Mouse (Mus musculus): ENCODE results near the gene Tmem204.

Tmem204 gene

GRCm38 (mm10) chr17:25084835-25085385 lies 1.5 kb upstream of the Tmem204 start:
- peak; percentile 58 for DNase-seq (ENCODE audit: low read depth, low spot score)

- peak; percentile 25 for DNase-seq (ENCODE audit: low read depth, low spot score)
These were observed 504 bp downstream of the Tmem204 start for GRCm38 (mm10) chr17:25082887-25083286.

GRCm38 (mm10) chr17:25082081-25082847 lies 1.1 kb downstream of the Tmem204 start:
- DNase-seq (ENCODE audit: low read depth, low spot score): peak; percentile 59

GRCm38 (mm10) chr17:25080960-25081381 lies 2.4 kb downstream of the Tmem204 start:
- DNase-seq (ENCODE audit: low read depth, low spot score): peak; percentile 14

GRCm38 (mm10) chr17:25080210-25080609 lies 3.2 kb downstream of the Tmem204 start:
- DNase-seq (ENCODE audit: low read depth, low spot score): no peak

- DNase-seq (ENCODE audit: low read depth, low spot score): peak; percentile 10
These were observed 5.5 kb downstream of the Tmem204 start for GRCm38 (mm10) chr17:25077771-25078372.

GRCm38 (mm10) chr17:25076906-25077305 lies 6.5 kb downstream of the Tmem204 start:
- DNase-seq (ENCODE audit: low read depth, low spot score): no peak

GRCm38 (mm10) chr17:25068690-25069089 lies 14.7 kb downstream of the Tmem204 start:
- no peak for DNase-seq (ENCODE audit: low read depth, low spot score)

- no peak for DNase-seq (ENCODE audit: low read depth, low spot score)
These were observed 15.9 kb downstream of the Tmem204 start for GRCm38 (mm10) chr17:25067442-25067851.

GRCm38 (mm10) chr17:25066595-25066994 lies 16.8 kb downstream of the Tmem204 start:
- no peak for DNase-seq (ENCODE audit: low read depth, low spot score)

GRCm38 (mm10) chr17:25065189-25065588 lies 18.2 kb downstream of the Tmem204 start:
- DNase-seq (ENCODE audit: low read depth, low spot score): no peak

- DNase-seq (ENCODE audit: low read depth, low spot score): no peak
These were observed 19.0 kb downstream of the Tmem204 start for GRCm38 (mm10) chr17:25064351-25064750.

GRCm38 (mm10) chr17:25063872-25064271 lies 19.5 kb downstream of the Tmem204 start:
- DNase-seq (ENCODE audit: low read depth, low spot score): no peak

- DNase-seq (ENCODE audit: low read depth, low spot score): no peak
These were observed 20.1 kb downstream of the Tmem204 start for GRCm38 (mm10) chr17:25063261-25063660.

- no peak for DNase-seq (ENCODE audit: low read depth, low spot score)
These were observed 26.4 kb downstream of the Tmem204 start for GRCm38 (mm10) chr17:25057041-25057440.

- no peak for DNase-seq (ENCODE audit: low read depth, low spot score)
These were observed 30.1 kb downstream of the Tmem204 start for GRCm38 (mm10) chr17:25053274-25053673.

- no peak for DNase-seq (ENCODE audit: low read depth, low spot score)
These were observed 36.2 kb downstream of the Tmem204 start for GRCm38 (mm10) chr17:25047143-25047542.

- DNase-seq (ENCODE audit: low read depth, low spot score): no peak
These were observed 38.1 kb downstream of the Tmem204 start for GRCm38 (mm10) chr17:25045281-25045680.

- DNase-seq (ENCODE audit: low read depth, low spot score): no peak
These were observed 38.5 kb downstream of the Tmem204 start for GRCm38 (mm10) chr17:25044879-25045278.

GRCm38 (mm10) chr17:25036183-25036582 lies 47.2 kb downstream of the Tmem204 start:
- peak; percentile 38 for DNase-seq (ENCODE audit: low read depth, low spot score)

- peak; percentile 89 for DNase-seq (ENCODE audit: low read depth, low spot score)
These were observed 66.9 kb downstream of the Tmem204 start for GRCm38 (mm10) chr17:25016292-25017132.

Data from 3T3-L1 (cell line).